12 mouse cellular contexts compared by ENCODE assay signal in genomic region chr11:100609355-100609996, GRCm38 (mm10). TPM values are rescaled to one million over a fixed set of nuclear protein-coding genes. Genes with fewer than 3 reads are reported as not detected.
DNase-seq lines count a peak whose midpoint lies in the region; ATAC-seq and TF ChIP-seq lines count a peak whose summit lies in the region.
"Had no signal": no experiment of that assay in that cellular context is flagged by ENCODE, and none has a peak within 500 bp of the region (broad histone marks: within the 10 kb centered on the region; RNA-seq: fewer than 3 reads in every experiment).

No protein-coding gene starts in this region.

- no peak for ATAC-seq in heart, embryonic 15.5 days (replicated peaks; ENCODE audit: insufficient number of reproducible peaks, insufficient read depth, low FRiP score, low read depth)
- no peak for ATAC-seq in neural tube, embryonic 15.5 days (ENCODE audit: low FRiP score)

- H3K4me2 ChIP-seq in heart, embryonic 15.5 days, result peak overlapping the region; percentile 32
- no peak overlapping the region for H3K4me2 ChIP-seq in neural tube, embryonic 15.5 days
- H3K4me2 ChIP-seq: kidney, embryonic 15.5 days; limb, embryonic 12.5 days had no signal

- H3K27ac ChIP-seq in heart, embryonic 15.5 days, result peak overlapping the region; percentile 68
- H3K27ac ChIP-seq in spleen, adult 2 months (ENCODE audit: insufficient read depth, low read length), result peak overlapping the region; percentile 45
- peak overlapping the region; percentile 73 for H3K27ac ChIP-seq in neural tube, embryonic 15.5 days (replicated peaks)
- H3K27ac ChIP-seq: kidney, embryonic 15.5 days; limb, embryonic 12.5 days had no signal

- peak overlapping the region; percentile 3; the same call in 1 of the 2 replicates for H3K9ac ChIP-seq in heart, embryonic 15.5 days
- no peak overlapping the region for H3K9ac ChIP-seq in neural tube, embryonic 15.5 days (replicated peaks)
- H3K9ac ChIP-seq: kidney, embryonic 15.5 days; limb, embryonic 12.5 days had no signal

- H3K36me3 ChIP-seq in heart, embryonic 15.5 days, result peaks cover 9% of the 10 kb centered on the region; the same call in 1 of the 2 replicates
- peaks cover 9% of the 10 kb centered on the region for H3K36me3 ChIP-seq in spleen, adult 2 months (ENCODE audit: control insufficient read depth, insufficient read depth, low read length)
- H3K36me3 ChIP-seq in neural tube, embryonic 15.5 days, result no peaks in the 10 kb centered on the region

- no peak for TF ChIP-seq CTCF in spleen, adult 2 months (IDR thresholded peaks at IDR 0.05; ENCODE audit: extremely low read depth, insufficient read depth, insufficient read length, insufficient replicate concordance)

- intact Hi-C loops in left cerebral cortex, postnatal 4 days (cut with DNase I), result loop anchor here (5.0 kb wide), 1 partner anchor 37 kb away; the partner anchor contains the start of gene Cnp

- WGBS in heart, embryonic 15.5 days, result 64% methylated on average over 5 of the region's 5 CpGs
- 80% methylated on average over 5 of the region's 5 CpGs for WGBS in spleen, adult 2 months
- WGBS in neural tube, embryonic 15.5 days, result 84% methylated on average over 5 of the region's 5 CpGs

- no peak for DNase-seq in heart, adult 18-20 months
- DNase-seq in left cerebral cortex, postnatal 4 days, result peak; percentile 37
- no peak for DNase-seq in left cerebral cortex, adult 11 months (ENCODE audit: low spot score)
- no peak for DNase-seq in spleen, adult 2 months (ENCODE audit: low read depth in 1 of 2, low spot score in 2 of 2)
- no peak for DNase-seq in spleen, postnatal 4 days (ENCODE audit: low spot score in 2 of 2)
- DNase-seq in spleen, postnatal 14 days (ENCODE audit: low spot score in 2 of 2), result no peak
- DNase-seq: cerebellum, postnatal 14 days; right cerebral cortex, postnatal 4 days had no signal

- no peak overlapping the region for H3K4me3 ChIP-seq in heart, embryonic 15.5 days
- no peak overlapping the region for H3K4me3 ChIP-seq in spleen, adult 2 months (ENCODE audit: extremely low read depth, insufficient read depth, insufficient read length)
- H3K4me3 ChIP-seq in neural tube, embryonic 15.5 days (replicated peaks), result no peak overlapping the region
- H3K4me3 ChIP-seq: kidney, embryonic 15.5 days; limb, embryonic 12.5 days had no signal

- H3K27me3 ChIP-seq in heart, embryonic 15.5 days, result no peaks in the 10 kb centered on the region
- H3K27me3 ChIP-seq in spleen, adult 2 months (ENCODE audit: control insufficient read depth, insufficient read depth, low read length), result no peaks in the 10 kb centered on the region
- H3K27me3 ChIP-seq in neural tube, embryonic 15.5 days (replicated peaks), result no peaks in the 10 kb centered on the region
- H3K27me3 ChIP-seq: kidney, embryonic 15.5 days; limb, embryonic 12.5 days had no signal

- no peak for TF ChIP-seq POLR2A in spleen, adult 2 months (IDR thresholded peaks at IDR 0.05; ENCODE audit: low read depth, low read length)

- no peaks in the 10 kb centered on the region for H3K9me3 ChIP-seq in heart, embryonic 15.5 days (replicated peaks)
- H3K9me3 ChIP-seq in neural tube, embryonic 15.5 days (replicated peaks), result no peaks in the 10 kb centered on the region
- H3K9me3 ChIP-seq: kidney, embryonic 15.5 days; limb, embryonic 12.5 days had no signal

- peaks cover 49% of the 10 kb centered on the region for H3K4me1 ChIP-seq in heart, embryonic 15.5 days (replicated peaks)
- H3K4me1 ChIP-seq in spleen, adult 2 months (ENCODE audit: control insufficient read depth, insufficient read depth, insufficient read length), result peaks cover 5% of the 10 kb centered on the region; the same call in 1 of the 2 replicates
- peaks cover 47% of the 10 kb centered on the region for H3K4me1 ChIP-seq in neural tube, embryonic 15.5 days

RNA-seq across cellular contexts. Expression of gene Nkiras2, which starts 9.6 kb away (rescaled TPM):
- polyA plus RNA-seq in heart, embryonic 15.5 days (2015; fragmentation: Nextera tagmentation; extraction: Ambion mirVana), result 59.8 and 70.3 TPM in 2 replicates
- total RNA-seq in heart, adult 18-20 months (2021), result 10 to 100 TPM; 48.6 to 50.6 TPM
- total RNA-seq in left cerebral cortex, postnatal 4 days (2021), result 10 to 100 TPM; 37.7 to 39.9 TPM
- 39.5 and 48.9 TPM in 2 replicates for polyA plus RNA-seq in spleen, adult 2 months (2012; rRNA removed)
- 90.1 and 96.3 TPM in 2 replicates for polyA plus RNA-seq in neural tube, embryonic 15.5 days (2015; fragmentation: Nextera tagmentation; extraction: Ambion mirVana)

RNA-seq across cellular contexts. Expression of gene Dnajc7, which starts 10.5 kb away (rescaled TPM):
- polyA plus RNA-seq in heart, embryonic 15.5 days (2015; fragmentation: Nextera tagmentation; extraction: Ambion mirVana), result 184 and 206 TPM in 2 replicates
- 100 to 1,000 TPM; 126 to 128 TPM for total RNA-seq in heart, adult 18-20 months (2021)
- 100 to 1,000 TPM; 276 to 297 TPM for total RNA-seq in left cerebral cortex, postnatal 4 days (2021)
- 43.9 and 53.7 TPM in 2 replicates for polyA plus RNA-seq in spleen, adult 2 months (2012; rRNA removed)
- 287 and 298 TPM in 2 replicates for polyA plus RNA-seq in neural tube, embryonic 15.5 days (2015; fragmentation: Nextera tagmentation; extraction: Ambion mirVana)

RNA-seq across cellular contexts. Expression of gene Cnp, which starts 34.8 kb away (rescaled TPM):
- 17.4 and 27.6 TPM in 2 replicates for polyA plus RNA-seq in heart, embryonic 15.5 days (2015; fragmentation: Nextera tagmentation; extraction: Ambion mirVana)
- 1 to 10 TPM; 6.1 to 7.7 TPM for total RNA-seq in heart, adult 18-20 months (2021)
- 10 to 100 TPM; 25.6 to 29.6 TPM for total RNA-seq in left cerebral cortex, postnatal 4 days (2021)
- polyA plus RNA-seq in spleen, adult 2 months (2012; rRNA removed), result 97.4 and 120 TPM in 2 replicates
- 62.0 and 74.6 TPM in 2 replicates for polyA plus RNA-seq in neural tube, embryonic 15.5 days (2015; fragmentation: Nextera tagmentation; extraction: Ambion mirVana)
